7 mouse cellular contexts compared by ENCODE assay signal in genomic region chr7:79607263-79607921, GRCm38 (mm10). TPM values are rescaled to one million over a fixed set of nuclear protein-coding genes. Genes with fewer than 3 reads are reported as not detected.
DNase-seq lines count a peak whose midpoint lies in the region; ATAC-seq lines count a peak whose summit lies in the region.

No protein-coding gene starts in this region.

- no peak overlapping the region for H3K27ac ChIP-seq in embryonic facial prominence, embryonic 15.5 days (replicated peaks)
- H3K27ac ChIP-seq in midbrain, embryonic 16.5 days (ENCODE audit: low read length): no peak overlapping the region

- H3K4me3 ChIP-seq in embryonic facial prominence, embryonic 15.5 days (replicated peaks): peak overlapping the region; percentile 32
- H3K4me3 ChIP-seq in midbrain, embryonic 16.5 days (ENCODE audit: low read depth, low read length): peak overlapping the region; percentile 30

- no peaks in the 10 kb centered on the region for H3K9me3 ChIP-seq in embryonic facial prominence, embryonic 15.5 days (replicated peaks)
- H3K9me3 ChIP-seq in midbrain, embryonic 16.5 days (replicated peaks; ENCODE audit: control insufficient read depth, low read length, poor library complexity, severe bottlenecking): no peaks in the 10 kb centered on the region

- peaks cover 9% of the 10 kb centered on the region for H3K4me1 ChIP-seq in embryonic facial prominence, embryonic 15.5 days
- H3K4me1 ChIP-seq in midbrain, embryonic 16.5 days (ENCODE audit: control insufficient read depth, insufficient read depth, low read length): peaks cover 7% of the 10 kb centered on the region

- H3K36me3 ChIP-seq in embryonic facial prominence, embryonic 15.5 days: no peaks in the 10 kb centered on the region
- H3K36me3 ChIP-seq in midbrain, embryonic 16.5 days (ENCODE audit: control insufficient read depth, insufficient read depth, low read length): no peaks in the 10 kb centered on the region

- peaks cover 56% of the 10 kb centered on the region for H3K27me3 ChIP-seq in embryonic facial prominence, embryonic 15.5 days
- no peaks in the 10 kb centered on the region; the same call in 1 of the 2 replicates for H3K27me3 ChIP-seq in midbrain, embryonic 16.5 days (ENCODE audit: control insufficient read depth, insufficient read depth, low read depth, low read length)

- peak overlapping the region; percentile 59 for H3K4me2 ChIP-seq in embryonic facial prominence, embryonic 15.5 days (replicated peaks)
- peak overlapping the region; percentile 66 for H3K4me2 ChIP-seq in midbrain, embryonic 16.5 days (ENCODE audit: low read length)

- 2% methylated on average over 25 of the region's 25 CpGs for WGBS in embryonic facial prominence, embryonic 15.5 days
- 2% methylated on average over 24 of the region's 25 CpGs for WGBS in midbrain, embryonic 16.5 days

- no peak for ATAC-seq in embryonic facial prominence, embryonic 15.5 days (ENCODE audit: insufficient number of reproducible peaks, low FRiP score, low TSS enrichment, low read depth)
- peak; percentile 61 for ATAC-seq in midbrain, embryonic 16.5 days

- no peak overlapping the region; the same call in 1 of the 2 replicates for H3K9ac ChIP-seq in embryonic facial prominence, embryonic 15.5 days
- peak overlapping the region; percentile 22; the same call in 1 of the 2 replicates for H3K9ac ChIP-seq in midbrain, embryonic 16.5 days (ENCODE audit: low read depth, low read length)

- peak; percentile 25 for DNase-seq in ovary, postnatal 36 days (ENCODE audit: low spot score)
- DNase-seq in ovary, adult 18-20 months (ENCODE audit: low spot score): no peak
- DNase-seq in kidney, postnatal 4 days: peak; percentile 74 to 84
- DNase-seq in T-cell, adult 2 months (ENCODE audit: low spot score): no peak
- DNase-seq in cerebellum, adult 9-10 months: no peak

RNA-seq across cellular contexts. Expression of gene Rhcg, which starts 10.1 kb away (rescaled TPM):
- polyA plus RNA-seq in embryonic facial prominence, embryonic 15.5 days (2015; fragmentation: Nextera tagmentation; extraction: Ambion mirVana): 0.35 TPM in 1 of 2 replicates, not detected in the other
- polyA plus RNA-seq in midbrain, embryonic 16.5 days (2015; fragmentation: Nextera tagmentation; extraction: Ambion mirVana): 2.3 and 4.3 TPM in 2 replicates

RNA-seq across cellular contexts. Expression of gene Ticrr, which starts 52.6 kb away (rescaled TPM):
- polyA plus RNA-seq in embryonic facial prominence, embryonic 15.5 days (2015; fragmentation: Nextera tagmentation; extraction: Ambion mirVana): 8.3 and 8.9 TPM in 2 replicates
- 0.87 and 0.92 TPM in 2 replicates for polyA plus RNA-seq in midbrain, embryonic 16.5 days (2015; fragmentation: Nextera tagmentation; extraction: Ambion mirVana)

Comparison
In these comparisons a context has a peak if more than half of its experiments do, and no peak if none do; other contexts are left out.
1. DNase-seq: peak in ovary, postnatal 36 days (single experiment) and kidney, postnatal 4 days (2 of 2); none in ovary, adult 18-20 months (single experiment), T-cell, adult 2 months (single experiment) and cerebellum, adult 9-10 months (single experiment).